Mouse (Mus musculus): ENCODE data around the gene Lysmd4.
A peak's percentile ranks its signal among the peaks of the same experiment; 100 is the strongest.
"Not testable (repeated sequence)": the region's sequence is repeated elsewhere in the genome, so short reads cannot be mapped to it uniquely, and the experiment has no call there.

Lysmd4 gene

DNA sequence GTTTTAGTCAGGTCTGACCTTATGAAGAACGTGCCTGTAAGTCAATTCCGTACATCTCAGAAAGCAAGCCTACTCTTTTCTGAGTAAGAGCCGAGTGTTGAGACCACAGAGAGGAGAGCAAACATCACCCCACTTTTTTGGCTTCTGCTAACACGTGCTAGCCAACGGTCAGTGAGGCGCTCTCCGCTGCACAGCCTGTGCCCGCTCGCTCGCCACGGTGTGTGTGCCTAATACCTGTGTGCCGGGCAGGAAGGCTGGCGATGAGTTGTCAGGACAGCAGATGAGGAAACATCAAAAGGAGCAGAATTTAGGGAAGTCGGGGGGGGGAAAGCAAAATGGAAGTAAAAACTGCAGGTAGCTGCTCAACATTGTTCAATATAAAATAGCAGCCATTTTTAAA lies 10.2 kb downstream of the Lysmd4 start:
- DNase-seq: no peak

DNA sequence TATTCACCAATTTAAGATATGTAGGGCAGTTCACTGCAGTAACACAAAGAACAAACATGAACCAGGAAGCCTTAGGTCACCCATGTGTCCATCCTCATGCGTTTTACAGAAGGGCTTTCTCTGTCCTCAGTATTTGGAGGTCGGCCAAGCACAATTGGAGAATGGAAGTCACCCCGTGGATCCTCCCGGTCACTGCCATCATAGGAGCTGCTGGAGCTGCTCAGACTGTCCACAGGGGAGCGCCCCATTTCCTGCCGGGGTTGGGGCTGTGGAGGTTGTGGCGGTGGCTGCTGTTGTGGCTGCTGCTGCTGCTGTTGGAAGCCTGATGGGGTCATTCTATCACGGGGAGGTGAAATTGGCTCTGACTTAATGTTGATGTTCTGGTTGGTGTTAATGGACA lies 12.5 kb downstream of the Lysmd4 start:
- DNase-seq: no peak

DNA sequence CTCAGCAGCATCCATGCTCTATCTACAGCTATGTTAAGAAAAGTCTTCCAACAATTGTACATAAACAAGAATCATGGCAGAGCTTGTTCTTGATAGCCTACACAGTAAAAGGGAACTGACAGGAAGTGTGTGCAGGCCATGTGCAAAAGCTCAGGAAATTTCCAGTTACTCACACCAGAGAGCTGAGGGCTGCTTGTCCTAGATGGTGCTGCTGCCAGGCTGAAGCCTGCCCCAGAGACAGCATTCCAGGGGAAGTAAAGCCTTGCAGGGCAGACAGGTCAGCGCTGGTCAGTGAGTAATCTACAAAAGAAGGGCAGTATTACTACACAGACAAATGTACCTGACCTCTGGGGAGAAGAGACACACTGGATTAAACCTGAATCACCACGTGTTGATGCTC lies 14.0 kb downstream of the Lysmd4 start:
- DNase-seq: no peak

DNA sequence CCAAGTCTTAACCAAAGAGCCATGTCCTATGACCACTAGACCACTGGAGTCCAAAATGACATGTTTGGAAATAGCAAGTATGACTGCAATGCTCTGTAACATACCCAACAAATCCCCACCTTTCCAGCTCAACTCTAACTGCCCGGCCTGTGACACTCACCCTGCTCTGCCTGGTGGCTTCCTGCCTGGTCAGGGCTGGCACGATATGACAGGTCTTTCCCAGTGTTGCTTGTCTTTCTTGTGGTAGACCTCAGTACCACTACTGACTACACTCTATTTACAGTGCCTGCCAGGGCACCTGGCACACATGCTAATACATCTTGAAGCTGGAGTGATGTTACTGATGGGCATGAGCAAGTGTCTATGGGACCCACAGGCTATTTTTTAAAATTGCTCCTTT lies 15.4 kb downstream of the Lysmd4 start:
- no peak for DNase-seq

DNA sequence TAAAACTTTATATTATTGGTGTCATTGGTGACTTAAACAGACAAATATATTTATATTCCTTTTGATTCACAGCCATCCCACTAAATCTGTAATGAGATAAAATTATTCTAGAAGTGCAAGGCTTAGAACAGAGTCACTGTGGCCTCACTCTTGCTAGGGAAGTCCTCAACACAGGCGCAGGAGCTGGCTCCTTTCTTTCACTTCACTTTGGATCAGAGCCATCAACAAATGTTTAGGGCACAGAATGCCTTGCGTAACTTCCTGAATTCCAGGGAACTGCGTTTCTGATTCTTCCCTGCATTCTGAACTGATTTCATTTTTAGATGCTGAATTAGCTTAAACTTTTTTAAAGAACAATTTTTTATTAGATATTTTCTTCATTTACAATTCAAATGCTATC lies 19.6 kb downstream of the Lysmd4 start:
- DNase-seq: no peak

DNA sequence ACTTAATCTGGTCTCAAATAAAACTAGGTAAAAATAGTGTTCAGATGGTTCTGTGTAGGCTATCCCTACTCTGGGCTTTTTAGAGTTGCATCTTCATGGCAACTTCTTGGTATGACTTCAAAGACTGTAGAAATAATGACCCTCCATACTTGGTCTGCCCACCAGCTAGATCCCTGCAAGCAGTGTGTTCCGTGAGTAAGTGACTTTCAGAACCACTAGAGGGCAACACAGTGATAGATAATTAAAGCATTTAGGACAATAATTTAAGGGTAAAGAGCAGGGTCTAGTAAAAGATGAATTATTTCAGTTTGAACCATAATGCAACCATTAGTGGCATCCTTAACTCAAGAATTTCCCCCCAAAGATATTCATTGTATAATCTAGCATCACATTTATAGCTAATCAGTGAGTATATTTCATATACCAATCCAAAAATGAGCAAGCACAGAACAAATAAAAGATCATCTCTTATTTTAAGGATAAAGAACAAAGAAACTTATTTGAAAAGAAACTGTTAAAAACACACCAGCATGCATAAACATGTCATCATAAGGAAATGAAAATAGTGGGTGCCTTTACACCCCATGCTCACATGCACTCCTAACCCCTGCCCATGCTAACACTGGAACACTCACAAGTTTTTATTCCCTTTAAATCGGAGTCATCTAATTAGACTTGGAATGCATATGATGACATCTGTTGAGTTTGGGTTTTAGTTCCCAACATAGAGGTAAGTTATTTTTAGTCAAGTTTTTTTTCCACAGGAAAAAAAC lies 21.0 kb downstream of the Lysmd4 start:
- DNase-seq: no peak

DNA sequence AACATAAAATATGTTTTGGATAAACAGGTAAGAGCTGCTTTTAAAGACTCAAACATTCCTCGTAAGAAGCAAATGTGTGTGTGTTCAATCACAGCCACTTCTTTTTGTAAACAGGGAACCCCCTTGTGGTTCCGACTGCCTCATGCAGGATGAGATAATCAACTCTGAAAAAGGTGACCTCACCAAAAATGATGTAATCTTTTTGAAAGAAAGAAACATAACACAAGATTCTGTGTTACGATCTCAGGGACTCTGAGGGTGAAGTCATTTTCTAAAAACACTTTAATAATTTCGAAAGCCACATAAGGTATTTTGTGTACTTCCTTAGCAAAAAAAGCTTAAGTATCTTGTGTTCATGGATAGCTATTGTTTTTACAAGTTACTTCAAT lies 21.5 kb downstream of the Lysmd4 start:
- DNase-seq: no peak

DNA sequence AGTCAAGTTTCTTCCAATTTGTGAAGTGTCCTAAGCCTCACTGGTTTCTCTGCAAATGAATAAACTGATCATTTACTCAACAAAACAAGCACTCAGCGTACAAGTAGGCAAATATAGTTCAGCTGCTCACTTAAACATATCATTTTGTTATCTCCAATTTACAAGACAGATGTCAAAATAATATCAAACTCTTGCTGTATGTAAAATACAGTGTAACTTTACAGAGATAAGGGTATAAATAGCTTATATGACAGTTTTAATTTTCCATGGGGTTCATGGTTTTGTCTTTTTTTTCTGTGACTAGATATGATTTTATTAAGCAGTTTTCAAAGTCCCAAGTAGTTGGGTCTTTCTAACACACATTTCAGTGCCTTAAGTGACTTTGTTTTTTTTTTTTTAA lies 22.9 kb downstream of the Lysmd4 start:
- DNase-seq: no peak

DNA sequence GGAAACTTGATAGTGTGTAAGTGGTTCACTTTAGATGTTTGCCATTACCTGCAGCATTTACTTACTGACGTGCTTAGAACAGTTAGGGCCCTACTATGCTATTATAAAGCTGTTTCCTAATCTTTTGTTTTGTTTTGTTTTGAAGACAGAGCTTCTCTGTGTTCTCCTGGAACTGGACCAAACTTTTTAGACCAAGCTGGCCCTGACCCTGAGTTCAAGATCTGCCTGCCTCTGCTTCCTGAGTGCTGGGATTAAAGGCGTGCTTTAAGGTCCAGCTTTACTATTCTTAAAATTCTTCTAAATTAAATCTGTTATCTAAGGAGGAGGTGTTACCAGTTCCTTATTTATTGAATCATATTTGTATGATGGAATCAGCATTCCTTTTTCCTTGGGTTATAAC lies 23.7 kb downstream of the Lysmd4 start:
- DNase-seq: no peak

DNA sequence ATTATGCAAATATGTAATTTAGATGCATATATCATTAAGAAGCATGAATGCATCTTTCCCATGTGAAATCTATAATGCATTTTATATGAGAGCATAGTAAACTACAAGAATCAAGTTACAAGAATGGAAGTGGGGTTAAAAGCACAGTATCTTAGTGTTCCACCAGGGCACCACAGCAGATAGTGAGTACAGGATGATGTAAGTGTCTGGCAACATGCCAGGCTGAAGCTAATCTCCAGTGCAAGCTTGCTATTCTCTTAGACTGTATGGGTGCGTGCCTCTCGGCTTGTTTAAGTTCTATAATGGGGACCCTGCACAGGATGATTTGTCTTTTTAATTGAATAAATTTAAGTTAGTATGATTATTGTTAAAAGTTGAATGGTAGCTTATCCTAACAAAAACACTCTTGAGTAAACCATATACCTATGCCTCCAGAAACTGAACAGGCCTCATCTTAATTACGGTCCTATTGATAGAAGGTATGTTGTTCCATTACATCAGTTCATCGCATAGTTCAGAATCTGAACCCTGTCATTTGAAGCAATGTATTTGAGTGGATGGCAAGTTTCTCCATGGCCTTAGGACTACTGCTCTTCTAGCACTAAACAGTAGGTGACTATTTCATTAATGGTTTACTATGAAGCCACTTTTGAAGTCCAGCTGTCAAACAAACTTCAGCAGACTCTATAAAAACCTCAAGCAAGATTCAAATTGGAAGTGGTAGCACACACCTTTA lies 37.7 kb downstream of the Lysmd4 start:
- peak; percentile 50 for DNase-seq

DNA sequence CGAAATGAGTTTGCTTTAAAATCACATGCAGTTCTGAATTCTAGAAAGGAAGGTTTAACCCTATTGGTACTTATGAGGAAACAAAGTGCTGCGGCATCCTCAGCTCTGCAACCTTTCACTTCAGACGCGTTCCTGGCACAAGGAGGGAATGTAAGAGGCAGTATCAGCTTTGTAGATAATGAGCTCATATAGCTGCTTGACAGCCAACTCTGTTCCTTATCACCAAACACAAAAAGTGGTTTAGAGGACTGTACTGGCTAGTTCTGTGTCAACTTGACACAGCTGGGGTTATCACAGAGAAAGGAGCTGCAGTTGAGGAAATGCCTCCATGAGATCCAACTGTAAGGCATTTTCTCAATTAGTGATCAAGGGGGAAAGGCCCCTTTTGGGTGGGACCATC lies 48.1 kb downstream of the Lysmd4 start:
- DNase-seq: not testable (repeated sequence)

DNA sequence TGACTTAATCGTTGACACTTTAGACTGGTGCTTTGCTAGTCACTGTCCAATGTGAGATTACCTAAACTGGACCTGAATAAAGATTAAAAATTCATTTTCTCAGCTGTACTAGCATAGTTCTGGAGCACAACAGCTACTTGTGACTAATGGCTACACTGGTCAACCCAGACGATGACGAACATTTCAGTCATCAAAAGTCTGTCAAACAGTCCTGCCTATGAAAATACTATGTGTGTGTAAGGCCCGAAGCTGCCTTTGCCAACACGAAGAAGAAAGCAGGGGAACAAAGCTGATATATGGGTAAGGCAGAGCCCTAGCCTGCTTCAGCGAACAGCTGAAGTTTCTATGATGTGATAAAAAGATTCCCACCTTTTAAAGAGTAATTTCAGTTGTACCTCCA lies 61.2 kb downstream of the Lysmd4 start:
- DNase-seq: no peak

DNA sequence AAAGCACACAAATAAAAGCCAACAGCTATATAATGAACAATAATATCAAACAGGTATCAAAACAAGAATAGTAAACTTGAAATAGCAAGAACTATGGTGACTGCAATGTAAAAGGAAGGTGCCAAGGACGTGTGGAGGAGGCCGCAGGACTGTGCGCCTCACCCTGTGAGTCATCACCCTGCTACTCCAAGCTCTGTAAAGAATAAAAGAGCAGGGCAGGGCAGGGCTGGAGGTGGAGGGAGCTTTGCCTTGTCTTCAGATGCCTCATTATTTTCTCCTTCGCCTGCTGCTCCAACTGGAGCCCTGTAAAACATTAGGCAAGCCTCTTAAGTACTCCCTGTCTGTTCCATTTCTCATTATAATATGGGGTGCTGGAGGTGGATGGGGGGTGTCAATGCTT lies 65.1 kb downstream of the Lysmd4 start:
- no peak for DNase-seq

DNA sequence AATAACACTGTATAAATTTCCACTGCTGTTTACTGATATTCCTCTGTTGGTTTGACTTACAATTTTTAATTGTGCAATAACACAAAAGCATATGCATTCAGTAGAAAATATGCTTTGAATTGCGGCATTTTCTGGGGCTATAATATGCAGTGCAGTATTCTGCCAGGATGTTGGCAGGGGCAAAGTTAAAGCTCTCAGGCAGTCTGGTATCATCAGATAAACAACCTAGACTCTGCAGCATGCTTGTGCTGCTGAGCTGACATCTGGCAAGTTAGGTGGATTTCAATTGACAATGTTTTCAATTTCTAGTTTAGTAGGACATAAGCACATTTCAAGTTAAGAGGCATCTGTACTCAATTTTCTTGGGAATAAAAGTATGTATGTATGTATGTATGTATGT lies 69.0 kb downstream of the Lysmd4 start:
- no peak for DNase-seq

DNA sequence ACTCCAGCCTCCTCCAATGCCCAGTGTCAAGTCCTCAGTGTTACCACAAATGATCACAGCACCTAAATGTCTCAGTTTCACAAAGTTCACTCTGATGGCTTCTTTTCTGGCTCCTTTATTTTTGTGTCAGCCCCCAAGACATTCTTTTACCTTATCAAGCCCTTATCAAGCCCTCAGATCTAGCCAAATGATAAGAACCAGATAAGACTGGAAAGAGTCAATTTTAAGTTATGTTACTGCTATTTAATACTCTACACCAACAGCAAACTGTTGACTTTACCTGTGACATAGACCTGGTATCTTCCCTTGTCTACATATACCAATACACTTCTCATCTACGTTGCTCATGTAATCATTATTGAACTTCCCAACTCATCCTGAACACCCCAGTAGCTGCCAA lies 74.1 kb downstream of the Lysmd4 start:
- no peak for DNase-seq

DNA sequence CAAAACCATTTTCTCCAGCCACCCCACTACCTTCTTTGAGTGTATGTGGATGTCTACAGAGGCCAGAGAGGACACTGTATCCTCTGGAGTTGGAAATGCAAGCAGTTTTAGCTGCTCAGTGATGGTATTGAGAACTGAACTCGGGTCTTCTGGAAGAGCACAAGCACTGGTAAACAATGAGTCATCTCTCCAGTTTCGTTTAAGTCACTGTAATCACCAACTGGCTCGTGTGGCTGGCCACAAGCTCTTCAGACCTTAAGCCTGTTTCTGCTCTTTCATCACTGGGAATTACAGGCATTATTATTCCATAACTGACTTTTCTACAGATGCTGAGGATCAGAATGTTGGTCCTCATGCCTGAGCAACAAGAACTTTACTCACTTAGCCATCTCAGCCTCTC lies 82.6 kb downstream of the Lysmd4 start:
- no peak for DNase-seq

DNA sequence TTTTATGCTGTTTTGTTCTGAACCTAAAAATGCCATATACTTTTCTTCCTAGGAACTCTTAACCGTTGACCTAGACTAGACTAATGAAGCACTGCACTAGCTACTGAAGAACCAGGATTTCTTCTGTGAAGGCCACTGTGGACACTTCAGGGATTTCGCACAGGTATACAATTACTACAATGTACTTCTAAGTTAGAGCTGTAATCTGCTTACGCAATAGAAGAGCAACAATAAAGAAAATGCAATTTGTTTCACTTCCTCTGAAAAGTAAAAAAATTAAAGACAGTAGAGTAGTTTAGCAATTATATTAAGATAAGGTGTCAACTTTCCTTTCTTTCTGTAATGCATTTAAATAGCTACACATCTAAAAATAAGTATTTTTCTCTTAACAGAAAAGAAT lies 84.7 kb downstream of the Lysmd4 start:
- DNase-seq: no peak

DNA sequence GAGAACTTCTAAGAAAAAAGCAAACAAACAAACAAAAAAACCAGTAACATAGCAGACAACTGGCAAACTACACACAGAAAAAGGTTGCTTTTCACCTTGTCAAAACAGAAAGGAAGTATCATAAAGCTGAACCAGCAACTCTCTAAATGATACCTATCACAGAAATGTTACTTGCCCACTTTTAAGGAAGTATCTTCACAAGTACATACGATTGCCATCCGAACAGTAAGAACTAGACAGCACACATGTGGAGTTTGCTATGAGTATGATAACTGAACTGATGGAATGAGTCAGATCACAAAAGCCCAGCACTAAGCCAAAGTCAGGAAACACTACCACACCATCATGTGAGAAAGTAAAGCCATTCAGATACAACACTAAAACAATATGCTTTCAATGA lies 85.8 kb downstream of the Lysmd4 start:
- no peak for DNase-seq

DNA sequence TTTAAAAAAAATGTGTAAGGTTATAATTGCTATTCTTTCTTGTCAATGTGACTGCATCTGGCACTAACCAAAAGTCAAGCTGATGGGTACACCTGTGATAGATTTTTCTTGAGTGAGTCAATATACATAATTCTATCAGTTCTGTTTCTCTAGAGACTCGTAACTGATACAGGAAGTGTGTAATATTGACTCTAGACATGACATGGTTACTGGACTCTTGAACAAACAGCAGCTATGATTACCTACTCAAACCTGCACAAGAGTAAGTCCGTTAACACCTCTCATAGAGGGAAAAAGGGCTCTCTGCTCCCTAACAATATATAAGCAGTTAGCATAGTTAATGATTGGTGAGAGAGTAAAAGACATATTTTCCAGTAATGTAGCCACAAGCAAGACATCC lies 87.8 kb downstream of the Lysmd4 start:
- DNase-seq: no peak

DNA sequence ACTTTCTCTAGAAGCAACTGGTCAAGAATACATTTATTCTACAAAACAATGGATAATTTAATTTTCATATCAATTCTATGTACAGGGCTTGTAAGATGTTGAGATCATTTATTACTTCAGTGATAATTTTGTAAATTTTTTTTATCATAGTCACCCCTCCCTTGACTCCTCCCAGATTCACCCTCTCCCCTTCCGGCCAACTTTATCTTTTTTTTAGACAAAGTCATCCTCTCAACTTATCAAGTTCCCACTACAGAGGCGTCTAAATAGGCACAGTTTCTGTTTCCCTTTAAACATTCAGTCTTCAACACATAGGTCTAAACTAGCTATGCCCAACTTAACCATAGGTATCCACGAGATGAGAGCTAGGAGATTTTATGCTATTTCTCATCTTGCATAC lies 90.9 kb downstream of the Lysmd4 start:
- no peak for DNase-seq

DNA sequence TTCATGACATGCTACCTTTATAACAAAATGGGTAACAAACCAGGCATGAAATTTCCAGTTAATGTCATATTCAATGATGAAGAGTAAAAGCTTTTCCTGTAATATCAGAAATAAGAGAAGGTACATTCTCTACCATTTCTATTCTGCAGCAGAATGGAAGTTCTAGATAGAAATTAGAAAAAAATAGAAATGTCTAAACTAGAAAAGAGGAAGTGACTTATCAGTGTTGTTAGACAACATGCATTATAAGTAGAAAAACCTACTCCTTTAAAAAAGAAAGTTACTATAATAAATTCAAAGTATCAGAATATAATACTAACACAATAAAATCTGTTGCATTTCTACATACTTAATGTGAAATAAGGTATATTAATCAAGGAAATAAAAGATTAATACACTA lies 96.4 kb downstream of the Lysmd4 start:
- DNase-seq: no peak

DNA sequence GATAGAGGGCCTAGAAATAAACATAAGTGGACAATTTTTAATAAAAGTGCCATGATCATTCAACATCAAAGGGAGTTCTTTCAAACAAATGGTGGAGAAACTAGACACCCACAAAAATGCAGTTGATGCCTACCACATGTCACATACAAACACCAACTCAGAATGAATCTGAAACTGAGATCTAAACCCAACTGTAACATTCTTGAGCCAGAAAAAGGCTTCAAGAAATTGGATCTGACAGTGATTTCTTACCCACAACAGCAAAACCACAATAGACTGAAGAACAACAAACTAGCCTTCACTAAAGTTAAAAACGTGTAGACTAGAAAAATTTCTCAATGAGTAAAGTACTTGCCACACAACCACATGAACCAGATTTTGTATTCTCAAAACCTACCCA lies 98.0 kb downstream of the Lysmd4 start:
- DNase-seq: no peak

DNA sequence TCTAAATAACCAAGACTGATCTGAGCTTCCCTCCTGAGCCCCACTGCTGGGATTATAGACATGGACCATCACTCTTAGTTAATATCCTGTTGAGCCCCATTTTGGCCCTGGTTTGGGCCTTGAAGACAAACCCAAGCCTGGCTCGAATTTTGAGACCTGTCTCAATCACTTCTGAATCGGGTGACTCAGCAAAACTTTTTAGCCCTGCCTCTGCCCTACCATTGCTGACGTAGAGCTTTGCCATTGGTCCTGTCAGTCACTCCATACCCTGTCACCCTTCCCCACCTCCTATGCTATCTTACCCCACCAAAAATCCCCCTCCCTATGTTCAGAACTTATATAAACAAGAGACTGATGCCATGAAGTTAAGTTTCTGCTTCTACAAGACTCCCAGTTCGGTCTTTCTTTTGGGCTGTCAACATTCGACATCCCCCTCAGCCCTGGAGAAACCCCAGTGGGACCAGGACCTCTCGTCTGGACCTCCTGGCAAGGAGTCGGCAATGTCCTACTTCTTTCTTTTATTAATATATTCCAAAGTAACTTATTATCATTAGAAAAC lies 119.8 kb downstream of the Lysmd4 start:
- DNase-seq: no peak

DNA sequence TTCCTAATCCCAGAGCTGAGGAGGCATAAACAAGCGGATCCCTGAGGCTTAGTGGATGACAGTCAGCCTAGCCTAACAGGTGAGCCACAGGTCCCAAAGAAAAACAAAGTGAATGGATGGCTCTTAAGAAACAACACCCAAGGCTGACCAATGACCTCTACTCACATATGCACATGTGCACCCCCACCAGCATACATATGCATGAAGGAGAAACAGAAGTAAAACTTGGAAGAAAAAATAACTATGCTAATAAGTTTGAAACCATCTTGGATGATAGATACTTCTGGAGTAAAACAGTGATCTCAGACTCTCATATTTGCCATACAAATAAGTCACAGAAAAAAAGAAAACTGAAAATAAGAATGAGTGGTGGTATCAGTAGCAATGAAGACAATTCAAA lies 122.1 kb downstream of the Lysmd4 start:
- DNase-seq: no peak

DNA sequence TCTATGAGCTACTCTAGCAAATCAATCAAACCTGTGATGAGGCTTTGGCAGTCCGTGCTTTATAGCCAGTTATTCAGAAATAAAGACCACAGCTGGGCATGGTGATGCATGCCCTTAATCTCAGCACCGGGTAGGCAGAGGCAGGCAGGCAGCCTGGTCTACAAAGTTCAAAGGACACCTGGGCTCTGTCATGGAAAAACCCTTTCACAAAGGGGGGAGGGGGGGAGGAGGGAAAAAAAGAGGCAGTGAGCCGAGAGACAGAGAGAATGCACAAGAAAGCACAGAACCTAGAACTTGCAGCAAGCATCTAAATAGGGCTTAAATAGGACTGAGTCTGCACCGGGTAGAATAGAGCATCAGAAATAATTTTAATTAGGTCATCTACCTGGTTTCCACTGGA lies 130.6 kb downstream of the Lysmd4 start:
- no peak for DNase-seq

All from kidney, adult 11 months (tissue).